Mouse (Mus musculus) heart, adult 2 months (tissue): Measurements from ENCODE around the gene Mnt. TPM values are rescaled to one million over a fixed set of nuclear protein-coding genes. Genes with fewer than 3 reads are reported as not detected.
A peak's percentile ranks its signal among the peaks of the same experiment; 100 is the strongest.

Experiments
- DNase-seq, 2 experiments: peaks; one replicate each; pipeline ENCODE4 v3.0.0; 2021
- H3K27ac ChIP-seq: fragments of 200-600 bp; 2 replicates; pipeline ENCODE4 v1.8.1; 2022
- H3K27me3 ChIP-seq: fragments of 200-500 bp; 2 replicates; pipeline ENCODE4 v1.6.1; 2012; ENCODE audit warnings: mild to moderate bottlenecking, low read length, inconsistent platforms, mixed read lengths; ENCODE audit not compliant: control insufficient read depth, insufficient read depth
- H3K36me3 ChIP-seq: fragments of 200-500 bp; 2 replicates; pipeline ENCODE4 v1.6.1; 2012; ENCODE audit warnings: low read length, inconsistent platforms; ENCODE audit not compliant: control insufficient read depth, insufficient read depth
- H3K4me1 ChIP-seq: fragments of 200-500 bp; 2 replicates; pipeline ENCODE4 v1.6.1; 2011; ENCODE audit warnings: low read length; ENCODE audit not compliant: control insufficient read depth, insufficient read depth
- H3K4me3 ChIP-seq: fragments of 200-600 bp; 2 replicates; pipeline ENCODE4 v1.8.1; 2022
- H3K79me2 ChIP-seq: fragments of 200-500 bp; replicated peaks from 2 replicates; pipeline ENCODE4 v1.6.1; 2012; ENCODE audit warnings: mild to moderate bottlenecking, inconsistent platforms, low read length, moderate library complexity, mixed read lengths; ENCODE audit not compliant: control insufficient read depth, insufficient read depth
- H3K9ac ChIP-seq: fragments of 200-500 bp; 2 replicates; pipeline ENCODE4 v1.6.1; 2012; ENCODE audit warnings: low read depth, mild to moderate bottlenecking, control low read depth, inconsistent platforms, low read length, mixed read lengths
- CTCF ChIP-seq: fragments of 200-600 bp; IDR thresholded peaks from 2 replicates; pipeline ENCODE4 v1.8.1; 2022; ENCODE audit warnings: antibody characterized with exemption, mild to moderate bottlenecking, moderate library complexity
- EP300 ChIP-seq: fragments of 200-500 bp; IDR thresholded peaks from 2 replicates; pipeline ENCODE4 v1.6.1; 2011; ENCODE audit warnings: low read depth, low read length, control low read depth; ENCODE audit not compliant: insufficient read depth
- POLR2A ChIP-seq: fragments of 200-500 bp; IDR thresholded peaks from 2 replicates; pipeline ENCODE4 v1.6.1; 2011; ENCODE audit warnings: mild to moderate bottlenecking, low read depth, low read length, control low read depth; ENCODE audit not compliant: insufficient read depth
- WGBS: fragments of 180-500 bp; shearing (Covaris S2); methylation state at CpG from one replicate; pipeline ENCODE4 v1.1.7; 2018; 5-methylcytosine and 5-hydroxymethylcytosine counted together
- intact Hi-C: fragments of 180-260 bp; cut with DNase I; formaldehyde crosslinking; loops from one replicate; pipeline ENCODE4 v1.15.1; 2025
- polyA plus RNA-seq: library from polyadenylated mRNA; depleted of rRNA; stranded (reverse); fragments of >200 nt; gene quantifications from 2 replicates; pipeline ENCODE4 v1.2.3, GENCODE M21; 2012
- total RNA-seq, 2 experiments: library from RNA; stranded (reverse); gene quantifications; 2 replicates each; pipeline ENCODE4 v1.2.3; 2021

Mnt gene
- total and polyA plus RNA-seq, 3 experiments = 6.7 to 10.7 (median 6.9) TPM

GRCm38 (mm10) chr11:74821463-74821862 lies 9.3 kb upstream of the Mnt start:
- Histone ChIP-seq H3K36me3 (no peaks in the 10 kb centered on the region), H3K4me1 (peaks cover 3% of the 10 kb centered on the region), H3K79me2 (no peaks in the 10 kb centered on the region; the same call in 1 of the 2 replicates), H3K27ac (no peak overlapping the region), H3K9ac (no peak overlapping the region), H3K4me3 (no peak overlapping the region), H3K27me3 (no peaks in the 10 kb centered on the region)
- TF ChIP-seq CTCF = peak; percentile 76
- TF ChIP-seq POLR2A = no peak
- peak in 1 of 2 experiments; percentile 33 for DNase-seq
- intact Hi-C loops = loop anchor here (1.0 kb wide), 1 partner anchor 27 kb away; no protein-coding TSS in a partner anchor
- 6% methylated on average over 1 of the region's 1 CpGs for WGBS

- intact Hi-C loops = no loop called here
- H3K79me2 ChIP-seq = no peaks in the 10 kb centered on the region
- no peak overlapping the region for H3K27ac ChIP-seq
- WGBS = 79% methylated on average over 7 of the region's 7 CpGs
- H3K36me3 ChIP-seq = no peaks in the 10 kb centered on the region
- H3K27me3 ChIP-seq = no peaks in the 10 kb centered on the region
- H3K4me3 ChIP-seq = no peak overlapping the region
- no peak overlapping the region for H3K9ac ChIP-seq
- H3K4me1 ChIP-seq = peaks cover 4% of the 10 kb centered on the region
- TF ChIP-seq EP300 = no peak
- no peak for TF ChIP-seq CTCF
- TF ChIP-seq POLR2A = no peak
- DNase-seq = peak in 1 of 2 experiments; percentile 18
These were observed 7.8 kb upstream of the Mnt start for GRCm38 (mm10) chr11:74822746-74823440.

- no peaks in the 10 kb centered on the region for H3K36me3 ChIP-seq
- no peaks in the 10 kb centered on the region for H3K79me2 ChIP-seq
- no peaks in the 10 kb centered on the region for H3K27me3 ChIP-seq
- no peak overlapping the region for H3K27ac ChIP-seq
- no peak overlapping the region for H3K9ac ChIP-seq
- peaks cover 4% of the 10 kb centered on the region for H3K4me1 ChIP-seq
- WGBS = 49% methylated on average over 7 of the region's 7 CpGs
- intact Hi-C loops = no loop called here
- peak; percentile 24 to 41 for DNase-seq
- no peak overlapping the region for H3K4me3 ChIP-seq
- TF ChIP-seq CTCF = no peak
- no peak for TF ChIP-seq EP300
- no peak for TF ChIP-seq POLR2A
These were observed 4.6 kb upstream of the Mnt start for GRCm38 (mm10) chr11:74826151-74826550.

GRCm38 (mm10) chr11:74826702-74827101 lies 4.0 kb upstream of the Mnt start:
- Histone ChIP-seq H3K4me3 (no peak overlapping the region), H3K9ac (no peak overlapping the region), H3K27me3 (no peaks in the 10 kb centered on the region), H3K4me1 (peaks cover 4% of the 10 kb centered on the region), H3K79me2 (no peaks in the 10 kb centered on the region), H3K27ac (no peak overlapping the region), H3K36me3 (no peaks in the 10 kb centered on the region)
- no peak for DNase-seq
- intact Hi-C loops = no loop called here
- WGBS = 81% methylated on average over 5 of the region's 5 CpGs
- no peak for TF ChIP-seq CTCF
- no peak for TF ChIP-seq POLR2A
- no peak for TF ChIP-seq EP300

- DNase-seq = peak; percentile 21 to 27
- WGBS = 54% methylated on average over 7 of the region's 7 CpGs
- no peaks in the 10 kb centered on the region for H3K27me3 ChIP-seq
- TF ChIP-seq CTCF (no peak), EP300 (no peak), POLR2A (no peak)
- no peak overlapping the region for H3K9ac ChIP-seq
- H3K27ac ChIP-seq = peak overlapping the region; percentile 3
- H3K36me3 ChIP-seq = no peaks in the 10 kb centered on the region
- no peak overlapping the region for H3K4me3 ChIP-seq
- no peaks in the 10 kb centered on the region for H3K79me2 ChIP-seq
- H3K4me1 ChIP-seq = peaks cover 5% of the 10 kb centered on the region
- intact Hi-C loops = loop anchor here (2.0 kb wide), 1 partner anchor 17 kb away; no protein-coding TSS in a partner anchor
These were observed 2.8 kb upstream of the Mnt start for GRCm38 (mm10) chr11:74827791-74828403.

GRCm38 (mm10) chr11:74828404-74828931 lies 2.3 kb upstream of the Mnt start:
- H3K9ac ChIP-seq = no peak overlapping the region
- H3K4me1 ChIP-seq = peaks cover 8% of the 10 kb centered on the region
- H3K27ac ChIP-seq = peak overlapping the region; percentile 3
- DNase-seq = peak; percentile 24 to 37
- H3K4me3 ChIP-seq = no peak overlapping the region
- H3K36me3 ChIP-seq = no peaks in the 10 kb centered on the region
- intact Hi-C loops = loop anchor here (2.0 kb wide), 1 partner anchor 16 kb away; no protein-coding TSS in a partner anchor
- H3K27me3 ChIP-seq = no peaks in the 10 kb centered on the region
- no peak for TF ChIP-seq EP300
- no peak for TF ChIP-seq POLR2A
- TF ChIP-seq CTCF = no peak
- 44% methylated on average over 2 of the region's 2 CpGs for WGBS
- H3K79me2 ChIP-seq = no peaks in the 10 kb centered on the region
